Mouse (Mus musculus) G1E-ER4 (cell line): ENCODE results near the gene Gm28230. TPM values are rescaled to one million over a fixed set of nuclear protein-coding genes. Genes with fewer than 3 reads are reported as not detected.

Experiments
- GATA1 ChIP-seq: IDR thresholded peaks from one replicate; pipeline ENCODE4 v1.8.0; 2012; ENCODE audit warnings: low read length, inconsistent platforms
- polyA plus RNA-seq: library from polyadenylated mRNA; stranded (reverse); fragments of >175 nt; gene quantifications from 2 replicates; pipeline ENCODE4 v1.2.3, GENCODE M21; 2012

Gm28230 gene
- polyA plus RNA-seq, result not detected in 2 replicates

DNA sequence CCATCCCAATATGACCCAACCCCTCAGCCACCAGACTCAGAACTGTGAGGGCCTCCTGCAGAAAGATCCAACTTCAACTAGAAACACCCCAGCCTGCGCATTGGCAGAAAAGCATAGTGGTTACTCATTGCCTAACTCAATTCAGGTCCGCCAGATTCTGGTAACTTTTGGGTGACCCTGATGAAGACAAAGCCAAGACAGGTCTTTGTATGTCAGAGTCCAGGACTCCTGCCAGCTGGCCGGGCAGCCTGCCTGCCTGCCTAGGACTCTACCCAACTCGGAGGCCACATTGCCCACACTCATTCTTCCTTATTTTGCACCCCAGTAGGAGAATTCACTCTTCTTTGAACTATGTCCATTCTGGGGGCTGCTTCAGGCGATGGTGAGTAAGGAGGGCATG lies at the start of gene Gm28230:
TSS of gene Gm28230 (plus strand) at position 178 of the 400 bp plus-strand sequence.
- TF ChIP-seq GATA1, result no peak

DNA sequence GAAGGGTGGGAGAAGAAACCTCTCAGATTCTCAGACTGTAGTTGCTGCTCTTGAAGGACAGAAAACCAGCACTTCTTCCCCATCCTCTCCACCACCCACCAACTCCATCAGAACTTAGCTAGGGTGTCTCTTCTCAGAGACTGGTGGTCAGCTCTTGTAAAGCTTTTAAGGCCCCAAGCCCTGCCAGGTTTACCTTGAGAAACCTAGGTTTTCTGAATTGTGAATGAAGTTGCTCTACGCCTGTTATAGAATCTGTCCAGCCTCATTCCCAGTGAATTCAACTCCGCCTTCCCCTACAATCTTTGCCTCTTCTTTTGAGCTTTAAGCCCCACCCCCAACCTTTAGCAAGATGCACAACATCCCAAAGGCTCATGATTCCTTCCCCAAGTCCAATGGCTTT lies 49.4 kb upstream of the Gm28230 start:
- TF ChIP-seq GATA1, result no peak

DNA sequence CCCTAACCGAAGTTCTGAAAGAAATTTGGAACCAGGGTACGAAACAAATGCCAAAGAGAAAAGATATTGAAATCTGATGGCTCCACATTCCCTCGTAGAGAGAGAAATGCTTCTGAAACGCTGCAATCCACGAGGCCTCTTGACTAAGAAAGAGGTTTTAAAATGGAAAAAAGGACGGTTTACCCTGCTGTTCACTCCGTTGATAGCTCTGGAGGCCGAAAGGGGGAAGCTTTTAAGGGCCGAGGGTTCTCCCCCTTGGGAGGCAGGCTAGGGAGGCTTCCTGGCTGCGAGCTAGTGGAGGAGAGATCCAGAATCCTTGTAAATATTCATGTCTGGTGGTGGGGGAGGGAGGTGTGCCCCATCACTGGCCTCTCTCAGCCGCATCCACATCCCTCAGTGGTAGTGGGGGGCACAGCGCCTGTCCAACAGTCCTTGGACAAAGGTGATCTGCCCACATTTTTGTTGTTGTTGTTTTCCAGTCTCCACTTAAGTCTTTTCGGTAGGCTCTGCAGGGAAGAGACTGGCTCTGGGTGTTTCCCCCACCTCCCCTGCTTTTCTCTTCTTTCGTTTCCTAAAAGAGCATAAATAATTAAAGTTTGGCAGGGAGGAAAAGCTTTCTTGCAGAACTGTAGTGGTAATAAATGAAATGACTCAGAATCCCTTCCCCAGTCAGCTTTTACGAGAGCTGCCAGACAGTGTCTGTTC lies 47.5 kb upstream of the Gm28230 start, which contains the start of gene Hoxd11:
TSS of gene Hoxd11 (plus strand) at position 667 of the 705 bp plus-strand sequence.
- no peak for TF ChIP-seq GATA1

- no peak for TF ChIP-seq GATA1
Observed at GRCm38 (mm10) chr2:74679596-74679971, 46.9 kb upstream of the Gm28230 start.

DNA sequence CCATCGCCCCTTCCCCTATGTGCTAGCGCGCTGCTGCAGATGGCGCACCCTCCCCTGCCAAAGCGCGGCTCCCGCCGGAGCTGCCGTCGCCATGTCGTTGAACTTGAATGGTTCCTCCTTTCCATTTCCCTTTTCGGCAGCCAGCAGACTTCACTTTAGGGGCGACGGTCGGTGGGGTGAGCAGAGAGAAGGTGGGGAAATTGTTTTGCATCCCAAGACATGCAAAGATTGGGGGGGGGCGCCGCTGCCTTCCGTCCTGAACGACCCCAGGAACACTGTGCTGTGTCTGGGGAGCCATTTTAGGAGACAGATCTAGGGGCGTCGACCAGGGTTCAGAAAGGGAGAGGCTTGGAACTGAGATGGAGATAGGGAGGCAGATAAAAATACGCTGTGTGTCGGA lies 46.5 kb upstream of the Gm28230 start:
- no peak for TF ChIP-seq GATA1

DNA sequence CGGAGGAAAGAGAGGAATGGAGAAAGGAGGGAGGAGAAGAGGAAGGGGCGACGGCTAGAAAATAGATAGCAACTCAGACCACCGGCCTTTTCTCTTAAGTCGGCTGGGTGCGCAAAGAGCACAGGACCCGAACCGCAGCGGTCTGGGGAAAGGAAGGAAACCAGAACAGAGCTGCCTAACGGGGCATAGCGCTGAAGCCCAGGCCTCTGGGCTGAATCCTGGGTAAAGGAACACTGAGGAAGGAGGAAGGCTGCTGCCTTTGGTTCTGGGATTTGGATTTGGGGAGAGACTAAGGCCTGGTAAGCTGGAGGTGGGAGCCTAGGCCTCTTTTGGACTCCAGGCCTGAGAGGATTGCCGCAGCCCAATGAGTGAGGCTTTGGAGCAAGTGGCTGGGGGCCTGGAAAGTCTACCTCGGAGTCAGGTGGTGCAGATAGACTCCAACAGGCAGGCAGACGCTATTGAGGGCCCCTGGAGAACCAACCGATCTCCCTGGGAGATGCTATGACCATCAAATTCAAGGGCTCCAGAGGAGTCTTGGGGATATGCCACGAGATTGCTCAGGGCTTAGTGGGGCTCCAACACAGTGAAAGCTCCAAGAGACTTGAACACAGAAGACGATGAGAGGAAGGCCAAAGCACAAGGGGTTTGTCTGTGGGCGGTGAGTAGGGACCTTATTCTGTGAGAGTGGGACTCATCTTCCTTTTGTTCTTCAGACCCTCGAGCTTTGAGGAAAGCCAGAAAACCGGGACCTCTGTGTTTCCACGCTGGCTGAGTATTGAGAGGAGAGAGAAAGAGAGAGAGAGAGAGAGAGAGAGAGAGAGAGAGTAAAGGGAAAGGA lies 45.7 kb upstream of the Gm28230 start:
- no peak for TF ChIP-seq GATA1

- no peak for TF ChIP-seq GATA1
Observed at GRCm38 (mm10) chr2:74681594-74682531, 44.7 kb upstream of the Gm28230 start.

DNA sequence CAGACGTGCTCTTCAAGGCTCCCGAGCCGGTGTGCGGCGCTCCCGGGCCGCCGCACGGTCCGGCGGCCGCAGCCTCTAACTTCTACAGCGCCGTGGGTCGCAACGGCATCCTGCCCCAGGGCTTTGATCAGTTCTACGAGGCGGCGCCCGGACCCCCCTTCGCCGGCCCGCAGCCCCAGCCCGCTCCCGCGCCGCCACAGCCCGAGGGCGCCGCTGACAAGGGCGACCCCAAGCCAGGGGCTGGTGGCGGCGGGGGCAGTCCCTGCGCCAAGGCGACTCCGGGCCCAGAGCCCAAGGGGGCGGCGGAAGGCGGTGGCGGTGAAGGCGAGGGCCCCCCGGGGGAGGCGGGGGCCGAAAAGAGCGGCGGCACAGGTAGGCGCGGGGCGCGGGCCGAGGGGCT lies 43.7 kb upstream of the Gm28230 start:
- TF ChIP-seq GATA1, result no peak

GRCm38 (mm10) chr2:74683471-74683951 lies 43.0 kb upstream of the Gm28230 start:
- no peak for TF ChIP-seq GATA1

DNA sequence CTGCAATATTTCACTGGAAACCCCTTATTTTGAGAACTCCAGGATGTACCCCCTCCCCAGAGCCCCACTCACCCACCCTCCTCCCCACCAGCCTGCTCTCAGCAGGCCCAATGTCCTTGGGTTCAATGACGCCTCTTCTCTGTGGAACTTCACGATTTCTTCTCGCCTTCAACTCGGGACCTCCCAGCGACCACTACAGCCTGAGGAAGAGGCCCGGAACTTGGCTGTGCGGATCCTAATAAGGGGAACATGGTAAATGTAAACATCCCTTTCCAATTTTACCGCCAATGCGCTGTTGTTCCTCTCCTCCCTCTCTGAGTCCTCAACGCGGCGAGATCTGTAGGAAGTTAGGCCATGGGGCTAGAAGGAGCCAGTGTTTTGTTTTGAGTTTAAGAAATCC lies 42.4 kb upstream of the Gm28230 start:
- TF ChIP-seq GATA1, result no peak

DNA sequence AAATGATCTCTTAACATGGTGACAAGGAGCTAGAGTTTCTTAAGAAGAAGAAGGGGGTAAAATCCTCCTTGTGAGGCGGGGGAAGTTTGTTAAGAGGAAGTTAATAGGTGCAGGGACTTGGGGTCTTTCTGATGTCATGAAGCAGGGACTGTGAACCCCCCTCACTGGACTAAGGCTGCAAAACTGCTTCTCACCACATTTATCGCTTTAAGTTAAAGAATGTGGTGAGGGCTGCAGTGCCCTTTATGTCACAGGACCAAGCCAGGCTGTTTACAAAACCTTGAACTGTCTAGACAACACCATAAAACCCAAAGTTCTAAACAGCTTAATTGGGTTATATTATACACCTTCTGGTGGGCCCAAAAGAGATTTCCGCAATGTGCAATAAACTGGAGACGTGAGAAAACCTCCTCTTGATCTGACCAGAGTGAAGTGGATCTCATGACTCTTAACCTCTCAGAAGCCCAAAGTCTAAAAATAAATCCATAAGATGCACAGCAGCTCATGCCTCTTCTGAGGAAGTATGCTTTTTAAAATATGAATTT lies 41.4 kb upstream of the Gm28230 start:
- TF ChIP-seq GATA1, result no peak

DNA sequence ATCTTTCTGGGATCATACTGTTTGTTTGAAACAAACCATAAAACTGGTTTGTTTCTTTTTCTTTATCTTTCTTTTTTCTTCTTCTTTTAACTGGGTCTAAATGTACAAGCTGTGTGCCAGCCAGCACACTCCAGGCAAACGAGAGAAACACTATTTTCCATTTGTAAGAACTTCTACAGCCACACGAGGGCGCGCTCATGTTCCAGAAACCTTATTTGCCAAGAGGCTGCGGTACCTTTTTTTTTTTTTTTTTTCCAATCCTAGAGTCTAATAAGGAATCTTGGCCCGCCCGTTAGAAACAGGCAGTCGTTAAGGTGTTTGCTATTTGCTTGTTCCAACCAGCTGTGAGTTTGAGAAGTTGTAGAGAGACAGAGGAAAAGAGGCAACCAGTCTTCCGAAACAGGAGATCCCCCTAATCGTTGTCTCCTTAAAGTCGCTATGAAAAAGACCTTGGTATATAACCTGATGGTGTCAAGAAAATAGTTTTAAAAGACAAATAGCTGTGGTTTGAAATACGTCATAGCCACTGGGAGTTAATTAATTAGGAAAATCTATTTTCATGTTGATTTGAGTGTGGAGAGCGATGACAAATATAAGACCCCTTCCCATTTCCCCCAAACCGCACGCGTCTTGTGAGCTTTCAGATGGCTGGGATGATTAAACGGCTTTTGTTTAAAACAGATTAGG lies 40.1 kb upstream of the Gm28230 start:
- no peak for TF ChIP-seq GATA1

DNA sequence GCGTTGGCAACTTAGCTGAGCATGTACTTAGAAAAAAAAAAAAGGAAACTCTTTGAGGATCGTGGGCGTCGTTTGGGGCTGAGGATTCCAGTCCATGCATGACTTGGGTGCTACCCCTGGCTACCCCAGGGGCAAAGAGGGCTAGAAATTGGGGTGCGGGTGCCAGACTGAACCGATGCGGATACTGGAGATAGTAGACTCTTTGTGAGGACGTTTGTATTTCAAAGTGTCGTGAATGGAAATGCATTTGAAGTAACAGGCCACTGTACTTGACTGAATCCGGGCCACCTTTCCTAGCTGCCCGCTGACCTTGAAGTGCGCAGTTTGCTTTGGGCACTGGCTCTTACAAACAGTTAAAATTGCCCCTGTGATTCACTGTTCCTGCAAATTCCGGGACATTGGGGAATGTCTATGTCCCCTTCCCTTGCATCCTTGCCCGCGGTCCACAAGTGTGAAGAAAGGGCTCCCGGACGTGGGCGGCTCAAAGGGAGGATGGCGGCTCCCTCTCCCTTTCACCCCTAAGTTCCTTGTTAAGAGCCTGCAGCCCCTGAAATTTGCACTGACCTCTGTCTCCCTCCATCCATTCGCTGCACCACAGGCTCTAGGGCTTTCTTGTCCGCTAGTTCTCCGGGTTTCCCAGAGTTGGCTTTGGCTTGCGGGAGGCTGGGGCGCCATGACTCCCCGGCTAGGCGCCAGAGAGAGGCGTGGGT lies 39.4 kb upstream of the Gm28230 start:
- no peak for TF ChIP-seq GATA1
